In the genomic region with DNA sequence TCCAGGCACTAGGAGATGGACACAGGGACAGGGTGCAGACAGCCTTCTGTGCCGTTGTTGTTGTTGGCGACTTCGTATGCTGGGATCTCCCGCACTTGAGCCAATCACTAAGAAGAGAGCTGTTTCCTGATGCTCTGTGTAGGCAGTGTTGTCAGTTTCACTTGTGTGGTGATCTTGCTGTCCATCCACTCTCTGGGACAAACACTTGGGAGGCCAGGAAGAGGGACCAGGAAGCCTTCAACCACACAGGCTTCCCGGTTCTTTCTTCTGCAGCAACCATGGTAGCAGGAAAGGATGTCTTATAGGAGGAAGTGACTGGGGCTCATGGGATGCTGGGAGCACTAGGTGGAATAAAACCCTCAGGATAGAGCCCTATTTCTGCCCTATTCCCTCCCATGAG, we compare ENCODE assay signal across 14 mouse cellular contexts. TPM values are rescaled to one million over a fixed set of nuclear protein-coding genes. Genes with fewer than 3 reads are reported as not detected.
DNase-seq lines count a peak whose midpoint lies in the region; ATAC-seq and TF ChIP-seq lines count a peak whose summit lies in the region.
"Had no signal": no experiment of that assay in that cellular context is flagged by ENCODE, and none has a peak within 500 bp of the region (broad histone marks: within the 10 kb centered on the region; RNA-seq: fewer than 3 reads in every experiment).

No protein-coding gene starts in this region.

- WGBS in hindbrain, postnatal 0 days: 71% methylated on average over 5 of the region's 5 CpGs
- 71% methylated on average over 5 of the region's 5 CpGs for WGBS in hindbrain, embryonic 14.5 days
- WGBS in liver, embryonic 13.5 days (ENCODE audit: insufficient replicate concordance): 25% methylated on average over 5 of the region's 5 CpGs

- in situ Hi-C loops in CH12.LX (cut with MboI; ENCODE audit: low pct_ligation_motif_present, low pct_unique_long_range_greater_than_20kb, low sequenced_read_pairs): no loop called here

- no peak for TF ChIP-seq RAD21 in CH12.LX (IDR thresholded peaks at IDR 0.05; ENCODE audit: low read depth, low read length)
- TF ChIP-seq RAD21 in MEL (IDR thresholded peaks at IDR 0.05; ENCODE audit: low read depth, low read length): no peak

- TF ChIP-seq CTCF in hindbrain, postnatal 0 days (IDR thresholded peaks at IDR 0.05; ENCODE audit: low read depth): no peak
- TF ChIP-seq CTCF in CH12.LX (conservative IDR thresholded peaks at IDR 0.05 in 1 of 2, IDR thresholded peaks at IDR 0.05 in 1 of 2; ENCODE audit: low read depth in 2 of 2, low read length in 2 of 2): no peak
- no peak for TF ChIP-seq CTCF in MEL (IDR thresholded peaks at IDR 0.05 in 2 of 3, conservative IDR thresholded peaks at IDR 0.05 in 1 of 3; ENCODE audit: control insufficient read depth in 1 of 3, insufficient read depth in 1 of 3, low read depth in 2 of 3, low read length in 3 of 3, poor library complexity in 1 of 3, severe bottlenecking in 1 of 3)

- TF ChIP-seq EP300 in CH12.LX (IDR thresholded peaks at IDR 0.05; ENCODE audit: low read length) (no peak), MEL (IDR thresholded peaks at IDR 0.05; ENCODE audit: low read depth in 1 of 2, low read length in 2 of 2) (no peak)

- no peaks in the 10 kb centered on the region for H3K27me3 ChIP-seq in hindbrain, postnatal 0 days (ENCODE audit: insufficient read depth, low read length)
- H3K27me3 ChIP-seq in hindbrain, embryonic 14.5 days (ENCODE audit: control insufficient read depth, insufficient read depth, low read length): no peaks in the 10 kb centered on the region
- no peaks in the 10 kb centered on the region for H3K27me3 ChIP-seq in CH12.LX (replicated peaks)
- no peaks in the 10 kb centered on the region for H3K27me3 ChIP-seq in MEL (ENCODE audit: control insufficient read depth in 1 of 2, insufficient read depth in 2 of 2, low read length in 2 of 2)
- H3K27me3 ChIP-seq in liver, embryonic 13.5 days: no peaks in the 10 kb centered on the region
- H3K27me3 ChIP-seq: limb, embryonic 12.5 days had no signal

- no peak overlapping the region for H3K4me2 ChIP-seq in hindbrain, postnatal 0 days (ENCODE audit: low read depth, low read length)
- H3K4me2 ChIP-seq in hindbrain, embryonic 14.5 days (replicated peaks): no peak overlapping the region
- peak overlapping the region; percentile 17; the same call in 1 of the 2 replicates for H3K4me2 ChIP-seq in CH12.LX (ENCODE audit: insufficient read depth, low read depth, poor library complexity, severe bottlenecking)
- peak overlapping the region; percentile 15; the same call in 1 of the 2 replicates for H3K4me2 ChIP-seq in liver, embryonic 13.5 days
- H3K4me2 ChIP-seq: limb, embryonic 12.5 days had no signal

- no peaks in the 10 kb centered on the region for H3K36me3 ChIP-seq in hindbrain, postnatal 0 days (ENCODE audit: insufficient read depth, low read length)
- no peaks in the 10 kb centered on the region; the same call in 1 of the 2 replicates for H3K36me3 ChIP-seq in hindbrain, embryonic 14.5 days (replicated peaks; ENCODE audit: control insufficient read depth, insufficient read depth)
- peaks cover 0 to 16% of the 10 kb centered on the region in 2 experiments for H3K36me3 ChIP-seq in CH12.LX (replicated peaks in 1 of 2; ENCODE audit: control insufficient read depth in 1 of 2, insufficient read depth in 1 of 2, low read length in 1 of 2)
- peaks cover 0 to 59% of the 10 kb centered on the region in 2 experiments; a peak in 2 of 4 replicates for H3K36me3 ChIP-seq in MEL (ENCODE audit: control insufficient read depth in 1 of 2, insufficient read depth in 2 of 2, low read length in 2 of 2)
- no peaks in the 10 kb centered on the region for H3K36me3 ChIP-seq in liver, embryonic 13.5 days
- H3K36me3 ChIP-seq: limb, embryonic 12.5 days had no signal

- H3K9ac ChIP-seq in hindbrain, postnatal 0 days (replicated peaks; ENCODE audit: low read length): no peak overlapping the region
- H3K9ac ChIP-seq in hindbrain, embryonic 14.5 days: no peak overlapping the region
- H3K9ac ChIP-seq in CH12.LX (ENCODE audit: insufficient read depth, low read depth): no peak overlapping the region
- peak overlapping the region; percentile 30 for H3K9ac ChIP-seq in MEL (ENCODE audit: control insufficient read depth, low read depth, low read length, poor library complexity, severe bottlenecking)
- H3K9ac ChIP-seq in liver, embryonic 13.5 days: 0 out of 2 replicates have a peak overlapping the region, but pooled peaks have one; percentile 3
- H3K9ac ChIP-seq: forebrain, postnatal 0 days; limb, embryonic 12.5 days had no signal

- H3K79me2 ChIP-seq in CH12.LX (replicated peaks; ENCODE audit: control insufficient read depth, extremely low read depth, insufficient read depth, poor library complexity, severe bottlenecking) (no peaks in the 10 kb centered on the region), MEL (ENCODE audit: control insufficient read depth, insufficient read depth, low read length, poor library complexity) (peaks cover 50% of the 10 kb centered on the region)

- H3K4me1 ChIP-seq in hindbrain, postnatal 0 days (ENCODE audit: insufficient read depth, low read length): peaks cover 11% of the 10 kb centered on the region
- H3K4me1 ChIP-seq in hindbrain, embryonic 14.5 days (replicated peaks; ENCODE audit: control insufficient read depth, insufficient read depth, low read length): peaks cover 16% of the 10 kb centered on the region
- H3K4me1 ChIP-seq in CH12.LX (ENCODE audit: control insufficient read depth in 1 of 2, insufficient read depth in 2 of 2) (peaks cover 30 to 78% of the 10 kb centered on the region in 2 experiments), MEL (ENCODE audit: control insufficient read depth in 1 of 2, insufficient read depth in 2 of 2, low read length in 2 of 2) (peaks cover 38 to 70% of the 10 kb centered on the region in 2 experiments)
- peaks cover 71% of the 10 kb centered on the region for H3K4me1 ChIP-seq in liver, embryonic 13.5 days (replicated peaks)

- H3K4me3 ChIP-seq in hindbrain, postnatal 0 days (ENCODE audit: low read length): no peak overlapping the region
- no peak overlapping the region for H3K4me3 ChIP-seq in hindbrain, embryonic 14.5 days (replicated peaks; ENCODE audit: low read length)
- H3K4me3 ChIP-seq in CH12.LX (replicated peaks in 1 of 3; ENCODE audit: low read depth in 2 of 3, low read length in 2 of 3, poor library complexity in 1 of 3): no peak overlapping the region
- H3K4me3 ChIP-seq in MEL (ENCODE audit: control insufficient read depth in 1 of 2, insufficient read depth in 1 of 2, low read depth in 2 of 2, low read length in 2 of 2): no peak overlapping the region
- H3K4me3 ChIP-seq in liver, embryonic 13.5 days (replicated peaks): no peak overlapping the region
- H3K4me3 ChIP-seq: limb, embryonic 12.5 days had no signal

- H3K9me3 ChIP-seq in hindbrain, postnatal 0 days (ENCODE audit: low read length): no peaks in the 10 kb centered on the region
- no peaks in the 10 kb centered on the region for H3K9me3 ChIP-seq in hindbrain, embryonic 14.5 days (ENCODE audit: control insufficient read depth, low read length)
- peaks cover 4% of the 10 kb centered on the region for H3K9me3 ChIP-seq in CH12.LX (replicated peaks; ENCODE audit: low read length)
- no peaks in the 10 kb centered on the region for H3K9me3 ChIP-seq in MEL (replicated peaks; ENCODE audit: insufficient read depth, low read length)
- H3K9me3 ChIP-seq in liver, embryonic 13.5 days (replicated peaks): no peaks in the 10 kb centered on the region
- H3K9me3 ChIP-seq: limb, embryonic 12.5 days had no signal

- TF ChIP-seq POLR2A in CH12.LX (IDR thresholded peaks at IDR 0.05; ENCODE audit: low read depth, low read length) (no peak), MEL (IDR thresholded peaks at IDR 0.05; ENCODE audit: control insufficient read depth in 1 of 2, insufficient read depth in 1 of 2, low read depth in 1 of 2, low read length in 2 of 2, poor library complexity in 1 of 2) (no peak)

- ATAC-seq in hindbrain, postnatal 0 days: no peak
- no peak for ATAC-seq in hindbrain, embryonic 14.5 days (ENCODE audit: low FRiP score)
- no peak for ATAC-seq in liver, embryonic 13.5 days (ENCODE audit: low read depth)
- ATAC-seq: forebrain, postnatal 0 days had no signal

- no peak for DNase-seq in hindbrain, postnatal 0 days (ENCODE audit: low spot score)
- DNase-seq in hindbrain, embryonic 14.5 days (ENCODE audit: low spot score): no peak
- DNase-seq in CH12.LX (ENCODE audit: extremely low read depth) (no peak), MEL (ENCODE audit: low read depth, low spot score) (no peak)
- no peak for DNase-seq in liver, embryonic 13.5 days
- DNase-seq in frontal cortex, postnatal 10 days (ENCODE audit: low spot score in 2 of 2): no peak
- DNase-seq in spleen, postnatal 10 days (ENCODE audit: low spot score in 2 of 2): no peak
- DNase-seq: cerebellum, adult 9-10 months; forebrain, postnatal 0 days; kidney, adult 11 months; thymus, adult 18-20 months had no signal

- peak overlapping the region; percentile 11; the same call in 1 of the 2 replicates for H3K27ac ChIP-seq in hindbrain, postnatal 0 days
- no peak overlapping the region for H3K27ac ChIP-seq in hindbrain, embryonic 14.5 days
- H3K27ac ChIP-seq in CH12.LX (ENCODE audit: insufficient read depth, low read depth) (no peak overlapping the region), MEL (ENCODE audit: control insufficient read depth, low read depth, low read length) (peak overlapping the region; percentile 76)
- H3K27ac ChIP-seq in liver, embryonic 13.5 days: peak overlapping the region; percentile 32

- dilution Hi-C loops in CH12.LX (cut with MboI; ENCODE audit: extremely low pct_ligation_motif_present, extremely low pct_unique_long_range_greater_than_20kb, low sequenced_read_pairs): no loop called here

RNA-seq across cellular contexts. Expression of gene Acot7, which starts 12.8 kb away (rescaled TPM):
- 249 and 259 TPM in 2 replicates for total RNA-seq in hindbrain, postnatal 0 days (2014; rRNA removed)
- polyA plus RNA-seq in hindbrain, postnatal 0 days (2015; fragmentation: Nextera tagmentation; extraction: Ambion mirVana): 455 and 488 TPM in 2 replicates
- polyA plus RNA-seq in hindbrain, embryonic 14.5 days (2014; fragmentation: Nextera tagmentation; extraction: Ambion mirVana): 352 and 396 TPM in 2 replicates
- total RNA-seq in CH12.LX (2012; rRNA removed) (55.1 and 61.6 TPM in 2 replicates), CH12.LX (2014; rRNA removed) (29.0 TPM in 2 replicates), MEL (2012; rRNA removed) (81.8 and 92.7 TPM in 2 replicates)
- polyA plus RNA-seq in CH12.LX (2012; ENCODE audit: insufficient read length, low read depth) (71.1 and 83.3 TPM in 2 replicates), MEL (2012; ENCODE audit: insufficient read depth in 1 of 2, insufficient read length in 2 of 2, low read depth in 1 of 2, low replicate concordance in 2 of 2, missing spikeins in 1 of 2) (100 to 1,000 TPM in 1 of 2 experiments, not detected in 1; 127 TPM)
- polyA plus RNA-seq in liver, embryonic 13.5 days (2015; fragmentation: Nextera tagmentation; extraction: Ambion mirVana): 24.8 and 25.2 TPM in 2 replicates

RNA-seq across cellular contexts. Expression of gene Hes2, which starts 32.0 kb away (rescaled TPM):
- not detected in 2 replicates for total RNA-seq in hindbrain, postnatal 0 days (2014; rRNA removed)
- not detected in 2 replicates for polyA plus RNA-seq in hindbrain, postnatal 0 days (2015; fragmentation: Nextera tagmentation; extraction: Ambion mirVana)
- not detected in 2 replicates for polyA plus RNA-seq in hindbrain, embryonic 14.5 days (2014; fragmentation: Nextera tagmentation; extraction: Ambion mirVana)
- not detected in 2 replicates for total RNA-seq in CH12.LX (2012; rRNA removed)
- total RNA-seq in CH12.LX (2014; rRNA removed): not detected in 2 replicates
- not detected in 2 replicates for polyA plus RNA-seq in CH12.LX (2012; ENCODE audit: insufficient read length, low read depth)
- 0.20 TPM in 1 of 2 replicates, not detected in the other for total RNA-seq in MEL (2012; rRNA removed)
- under 1 TPM in 1 of 2 experiments, not detected in 1; 0.28 TPM for polyA plus RNA-seq in MEL (2012; ENCODE audit: insufficient read depth in 1 of 2, insufficient read length in 2 of 2, low read depth in 1 of 2, low replicate concordance in 2 of 2, missing spikeins in 1 of 2)
- 0.06 TPM in 1 of 2 replicates, not detected in the other for polyA plus RNA-seq in liver, embryonic 13.5 days (2015; fragmentation: Nextera tagmentation; extraction: Ambion mirVana)
- total RNA-seq: forebrain, postnatal 0 days; gastrocnemius, postnatal 4 days; layer of hippocampus, postnatal 10 days had no signal
- polyA plus RNA-seq: forebrain, postnatal 0 days; limb, embryonic 12.5 days had no signal

RNA-seq across cellular contexts. Expression of gene Espn, which starts 38.5 kb away (rescaled TPM):
- 0.47 and 1.4 TPM in 2 replicates for total RNA-seq in hindbrain, postnatal 0 days (2014; rRNA removed)
- polyA plus RNA-seq in hindbrain, postnatal 0 days (2015; fragmentation: Nextera tagmentation; extraction: Ambion mirVana): 0.71 and 0.79 TPM in 2 replicates
- polyA plus RNA-seq in hindbrain, embryonic 14.5 days (2014; fragmentation: Nextera tagmentation; extraction: Ambion mirVana): 0.25 and 0.40 TPM in 2 replicates
- total RNA-seq in CH12.LX (2012; rRNA removed) (0.04 and 0.25 TPM in 2 replicates), CH12.LX (2014; rRNA removed) (not detected in 2 replicates), MEL (2012; rRNA removed) (4.5 and 5.0 TPM in 2 replicates)
- polyA plus RNA-seq in CH12.LX (2012; ENCODE audit: insufficient read length, low read depth) (0.08 TPM in 1 of 2 replicates, not detected in the other), MEL (2012; ENCODE audit: insufficient read depth in 1 of 2, insufficient read length in 2 of 2, low read depth in 1 of 2, low replicate concordance in 2 of 2, missing spikeins in 1 of 2) (10 to 100 TPM in 1 of 2 experiments, not detected in 1; 19.6 TPM)
- polyA plus RNA-seq in liver, embryonic 13.5 days (2015; fragmentation: Nextera tagmentation; extraction: Ambion mirVana): 1.8 and 2.1 TPM in 2 replicates

Comparison
In these comparisons a context has a peak if more than half of its experiments do, and no peak if none do; other contexts are left out.
1. H3K27ac ChIP-seq: peak in hindbrain, postnatal 0 days (single experiment), MEL (single experiment) and liver, embryonic 13.5 days (single experiment); none in hindbrain, embryonic 14.5 days (single experiment) and CH12.LX (single experiment).
2. H3K4me2 ChIP-seq: peak in CH12.LX (single experiment) and liver, embryonic 13.5 days (single experiment); none in hindbrain, postnatal 0 days (single experiment) and hindbrain, embryonic 14.5 days (single experiment).
3. H3K9ac ChIP-seq: peak in MEL (single experiment) and liver, embryonic 13.5 days (single experiment); none in hindbrain, postnatal 0 days (single experiment), hindbrain, embryonic 14.5 days (single experiment) and CH12.LX (single experiment).